Mouse (Mus musculus) c-Kit-positive CD71-positive TER-119-positive erythroid progenitor cells, embryonic 14.5 days (primary cell): Measurements from ENCODE around the gene Lrrc66.
"Not testable (repeated sequence)": the region's sequence is repeated elsewhere in the genome, so short reads cannot be mapped to it uniquely, and the experiment has no call there.

Experiments
- DNase-seq: peaks from one replicate; pipeline ENCODE4 v3.0.0-alpha.2; 2013; ENCODE audit warnings: low spot score

Lrrc66 gene

DNA sequence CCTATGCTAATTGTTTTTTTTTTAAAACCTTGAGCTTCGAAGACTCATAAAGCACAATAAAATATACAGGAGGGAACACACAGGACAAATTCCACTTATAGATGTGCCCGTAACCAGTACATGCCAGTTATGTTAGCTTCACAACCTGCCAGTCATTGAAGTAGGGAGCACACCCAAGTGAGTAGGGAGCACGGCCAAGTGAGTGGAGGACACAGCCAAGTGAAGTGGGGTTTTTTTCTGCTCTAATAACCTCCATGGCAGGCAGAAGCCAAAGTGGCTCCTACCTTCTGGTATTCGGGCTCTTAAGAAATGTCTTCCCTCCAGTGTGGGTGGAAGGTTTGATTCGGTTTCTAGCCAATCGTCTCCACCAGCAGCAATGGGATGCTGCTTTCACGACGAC lies 19.0 kb downstream of the Lrrc66 start:
- no peak for DNase-seq

DNA sequence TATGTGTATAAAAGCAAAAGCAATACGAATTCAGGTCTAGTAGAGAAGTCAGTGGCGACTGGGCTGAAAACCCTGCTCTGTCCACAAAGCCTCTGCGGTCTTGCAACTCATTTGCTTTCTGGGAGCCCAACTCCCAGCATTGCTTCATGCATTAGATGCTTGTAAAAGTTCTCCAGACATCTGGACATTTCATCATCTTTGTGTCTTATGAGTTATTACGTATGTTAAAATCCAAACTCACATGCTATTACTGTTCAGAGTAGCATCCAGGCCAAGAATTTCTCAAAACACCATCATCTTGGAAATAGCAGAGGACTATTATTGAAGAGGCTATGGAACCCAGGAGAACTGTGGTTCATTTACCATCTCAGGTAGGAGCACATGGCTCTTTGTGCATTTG lies 21.3 kb downstream of the Lrrc66 start:
- no peak for DNase-seq

DNA sequence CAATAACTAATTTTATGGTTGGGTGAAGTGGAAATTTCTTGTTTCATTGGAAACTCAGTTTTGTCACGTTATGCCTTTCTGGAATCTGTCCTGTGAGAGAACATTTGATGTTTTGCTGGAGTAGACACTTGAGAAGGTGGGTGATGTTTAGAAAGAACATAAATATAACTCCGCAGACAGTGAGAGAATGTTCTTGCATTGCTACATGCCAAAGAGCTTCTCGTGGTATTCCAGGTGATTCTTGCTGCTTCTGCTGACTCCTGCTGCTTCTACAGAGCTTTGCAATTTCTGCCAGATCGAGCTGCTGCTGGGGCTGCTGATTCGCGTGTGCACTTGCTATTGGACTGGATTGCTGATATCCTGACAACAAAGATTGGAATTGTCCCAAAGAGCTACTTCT lies 27.4 kb downstream of the Lrrc66 start:
- no peak for DNase-seq

DNA sequence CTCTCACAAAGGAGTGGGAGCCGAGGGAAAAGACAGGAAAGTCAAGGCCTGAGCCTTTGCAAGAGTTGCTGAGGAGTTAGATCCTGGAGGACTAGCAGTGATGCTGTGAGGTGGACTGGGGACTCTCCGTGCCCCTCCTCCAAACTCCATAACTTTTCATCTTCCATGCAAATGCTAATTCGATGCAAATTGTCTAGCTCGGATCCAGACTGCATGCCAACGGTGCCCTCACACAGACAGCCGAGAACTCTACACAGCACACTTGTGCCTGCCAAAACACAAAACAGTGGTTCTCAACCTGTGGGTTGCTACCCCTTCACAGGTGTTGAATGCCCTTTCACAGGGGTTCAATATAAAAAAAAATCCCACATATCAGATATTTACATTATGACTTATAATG lies 27.8 kb downstream of the Lrrc66 start:
- no peak for DNase-seq

DNA sequence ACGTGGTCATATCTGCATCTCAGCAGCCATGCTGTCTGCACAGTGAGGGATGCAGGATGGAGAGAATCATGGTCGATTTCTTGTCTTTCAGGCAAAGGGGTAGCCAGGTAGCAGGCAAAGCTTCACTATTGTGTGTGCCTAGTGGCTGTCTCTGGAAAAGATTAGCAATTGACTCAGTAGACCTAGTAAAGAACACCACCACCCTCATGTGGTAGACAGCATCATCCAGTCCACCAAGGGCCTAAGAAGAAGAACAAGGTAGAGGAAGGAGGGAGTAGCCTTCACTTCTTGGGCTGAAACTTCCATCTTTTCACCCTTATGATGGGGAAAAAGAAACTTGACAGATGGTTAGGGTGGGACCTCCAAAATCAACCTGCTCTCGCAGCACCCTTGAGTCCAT lies 29.5 kb downstream of the Lrrc66 start:
- no peak for DNase-seq

DNA sequence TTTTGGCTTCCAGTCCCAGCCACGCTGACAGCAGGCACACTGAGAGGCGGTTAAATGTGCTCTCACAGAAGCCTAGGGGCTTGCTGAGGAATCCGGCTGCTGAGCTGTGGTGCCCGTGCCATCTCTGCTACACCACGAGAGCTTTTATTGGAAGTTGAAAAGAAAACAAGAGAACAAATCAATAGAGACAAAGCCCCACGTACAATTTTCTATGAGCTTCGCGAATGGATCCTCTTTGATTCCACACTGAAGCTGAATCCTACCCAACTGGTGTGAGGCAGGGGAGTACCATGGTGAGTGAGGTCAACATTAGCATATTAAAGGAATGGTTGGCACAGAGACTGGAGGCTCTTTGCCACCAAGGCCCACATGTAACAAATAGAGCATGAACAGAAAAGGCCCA lies 31.0 kb downstream of the Lrrc66 start:
- no peak for DNase-seq

DNA sequence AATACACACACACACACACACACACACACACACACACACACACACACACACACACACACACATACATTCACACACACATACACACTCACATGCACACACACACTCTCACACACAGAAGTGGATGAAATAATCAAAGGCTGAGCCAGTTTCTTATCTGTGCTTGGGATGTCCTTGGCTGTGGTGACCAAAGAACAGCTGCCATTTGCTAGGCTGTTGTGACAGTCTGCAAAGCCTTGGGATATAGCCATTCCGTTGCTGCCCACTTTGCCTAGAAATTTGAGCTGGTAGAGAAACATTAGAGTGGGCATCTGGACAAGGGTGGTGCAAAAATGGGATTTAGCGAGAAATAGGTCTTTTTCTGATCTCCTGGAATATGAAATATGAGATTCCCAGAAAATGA lies 32.3 kb downstream of the Lrrc66 start:
- DNase-seq, result no peak

DNA sequence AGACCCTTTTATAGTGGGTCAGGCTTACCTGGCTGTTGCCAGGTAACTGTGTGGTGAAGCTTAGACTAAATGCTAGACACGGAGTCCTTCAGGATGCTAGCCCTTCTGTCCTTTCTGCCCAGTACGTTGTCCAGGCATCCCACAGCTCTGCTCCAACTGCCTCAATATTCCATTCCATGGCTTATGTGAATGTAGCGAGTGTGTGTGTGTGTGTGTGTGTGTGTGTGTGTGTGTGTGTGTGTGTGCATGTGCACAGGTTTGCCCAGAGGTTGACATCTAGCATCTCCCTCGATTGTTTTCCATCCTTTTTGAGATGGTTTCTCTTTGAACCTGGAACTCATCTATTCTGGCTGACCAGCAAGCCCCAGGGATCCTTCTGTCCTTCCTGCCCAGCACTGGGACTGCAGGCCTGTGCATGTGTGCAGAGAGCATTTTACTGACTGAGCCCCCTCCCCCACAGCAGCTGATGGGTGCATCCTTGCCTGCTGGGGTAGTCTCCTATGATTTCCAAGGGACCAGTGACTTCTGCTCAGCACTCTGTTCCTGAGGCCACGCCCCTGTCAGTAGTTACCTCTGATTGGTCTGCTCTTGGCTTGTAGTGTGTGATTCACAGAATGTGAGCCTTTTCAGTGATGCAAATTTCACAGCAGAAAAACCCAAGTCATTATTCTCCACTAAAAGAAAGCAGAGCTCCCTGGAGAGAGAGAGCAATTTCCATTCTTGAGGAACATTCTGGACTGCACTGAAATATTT lies 33.2 kb downstream of the Lrrc66 start:
- DNase-seq, result no peak

DNA sequence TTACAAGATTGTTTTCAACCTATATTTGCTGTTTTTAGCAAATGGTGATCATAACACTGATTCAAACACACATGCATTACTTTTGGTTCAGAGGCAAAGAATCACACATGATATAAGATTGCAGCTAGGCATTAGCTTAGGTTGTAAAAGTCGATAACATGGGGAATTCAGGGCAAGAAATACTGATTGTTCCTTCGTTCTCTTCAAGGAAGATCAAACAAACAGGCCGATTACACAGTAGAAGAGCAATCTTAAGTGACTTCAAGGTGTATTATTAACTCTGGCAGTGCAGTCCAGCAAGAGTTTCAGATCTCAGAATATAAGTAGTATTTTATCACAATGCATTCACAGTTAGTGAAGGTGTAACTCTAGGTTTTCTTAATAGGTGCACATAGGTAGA lies 45.2 kb downstream of the Lrrc66 start:
- no peak for DNase-seq

DNA sequence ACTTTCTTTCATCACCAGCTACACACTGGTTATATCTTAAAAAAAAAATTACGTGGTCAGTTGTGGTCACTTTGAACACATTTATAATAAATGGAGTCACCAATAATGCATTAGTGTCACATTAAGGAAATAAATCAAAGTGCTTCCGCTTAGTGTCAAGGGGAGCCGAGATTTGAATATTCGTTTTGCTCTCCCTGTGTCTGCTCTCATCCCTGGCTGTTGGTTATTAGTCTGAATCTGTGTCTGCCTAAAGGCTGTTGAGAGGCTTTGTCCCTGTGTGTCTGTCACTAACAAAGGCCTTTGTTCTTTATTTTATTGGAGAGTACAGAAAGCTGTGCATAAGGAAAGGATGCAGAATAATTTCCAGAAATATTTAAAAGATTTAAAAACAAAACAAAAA lies 45.7 kb downstream of the Lrrc66 start:
- no peak for DNase-seq

DNA sequence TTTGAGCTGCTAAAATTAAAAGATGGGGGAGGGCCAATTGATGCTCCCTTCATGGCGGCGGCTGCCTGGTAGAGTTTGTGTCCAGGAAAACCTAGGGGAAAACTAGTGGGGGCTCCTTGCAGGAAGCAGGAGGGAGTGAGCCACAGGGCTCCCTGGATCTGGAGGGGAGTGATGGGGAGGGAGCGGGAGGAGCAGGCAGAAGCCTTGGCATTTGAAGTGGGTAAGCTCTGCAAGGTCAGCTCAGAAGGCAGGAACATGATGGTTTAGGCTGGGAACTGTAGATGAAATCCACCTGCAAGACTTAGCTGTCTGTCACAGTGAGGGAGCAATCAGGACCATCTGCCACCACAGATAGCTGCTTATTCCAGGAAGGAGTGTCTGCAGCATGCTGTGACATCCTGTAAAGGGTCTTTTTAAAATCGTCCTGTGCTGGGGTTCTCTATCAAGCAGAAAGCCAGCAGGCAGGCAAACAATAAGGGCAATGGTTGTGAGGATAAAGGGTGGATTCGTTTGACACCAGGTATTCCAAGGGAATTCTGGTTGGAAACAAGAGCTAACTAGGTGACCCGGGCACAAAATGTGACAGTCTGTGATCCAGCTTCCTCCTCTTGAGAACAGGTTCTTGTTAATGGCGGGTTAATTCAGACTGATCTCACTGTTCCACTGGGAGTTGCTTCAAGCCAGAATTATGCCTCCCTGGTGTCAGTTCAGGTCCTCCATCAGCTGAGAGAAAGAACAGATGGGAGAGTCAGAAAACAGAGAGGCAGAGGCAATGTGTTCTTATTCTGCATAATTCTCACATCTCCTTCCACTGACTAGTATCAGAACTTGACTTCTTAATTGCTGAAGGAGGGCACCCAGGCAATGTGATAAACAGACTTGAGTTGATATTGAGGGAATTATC lies 46.9 kb downstream of the Lrrc66 start:
- no peak for DNase-seq

DNA sequence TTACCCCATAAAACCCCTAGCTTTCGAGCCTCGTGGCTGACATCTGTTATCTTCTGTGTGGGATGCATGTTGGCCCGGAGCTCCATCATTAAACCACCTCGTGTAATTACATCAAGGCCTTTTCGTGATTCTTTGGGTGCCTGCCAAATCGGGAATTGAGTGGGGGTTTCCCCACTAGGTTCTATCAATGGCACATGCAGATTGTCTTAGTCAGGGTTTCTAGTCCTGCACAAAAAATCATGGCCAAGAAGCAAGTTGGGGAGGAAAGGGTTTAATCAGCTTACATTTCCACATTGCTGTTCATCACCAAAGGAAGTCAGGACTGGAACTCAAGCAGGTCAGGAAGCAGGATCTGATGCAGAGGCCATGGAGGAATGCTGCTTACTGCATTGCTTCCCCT lies 48.3 kb downstream of the Lrrc66 start:
- DNase-seq, result not testable (repeated sequence)

DNA sequence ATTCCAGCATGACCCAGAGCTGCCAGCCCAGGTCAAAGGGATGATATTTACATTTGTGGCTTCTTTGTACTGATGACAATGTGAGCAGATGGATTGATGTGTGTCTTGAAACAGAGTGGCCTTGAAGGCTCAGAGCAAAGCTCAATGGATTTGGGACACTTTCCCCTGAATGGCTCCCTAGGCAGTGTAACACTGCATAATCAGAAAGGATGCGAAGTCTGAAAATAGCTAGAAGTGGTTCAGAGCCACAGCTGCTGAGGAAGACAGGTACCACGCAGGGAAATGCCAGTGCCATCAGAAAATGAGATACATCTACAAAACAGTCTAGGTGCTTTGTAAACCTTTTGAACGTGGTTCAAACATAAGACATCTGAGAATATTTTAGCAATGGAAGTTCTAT lies 54.2 kb downstream of the Lrrc66 start:
- DNase-seq, result no peak

DNA sequence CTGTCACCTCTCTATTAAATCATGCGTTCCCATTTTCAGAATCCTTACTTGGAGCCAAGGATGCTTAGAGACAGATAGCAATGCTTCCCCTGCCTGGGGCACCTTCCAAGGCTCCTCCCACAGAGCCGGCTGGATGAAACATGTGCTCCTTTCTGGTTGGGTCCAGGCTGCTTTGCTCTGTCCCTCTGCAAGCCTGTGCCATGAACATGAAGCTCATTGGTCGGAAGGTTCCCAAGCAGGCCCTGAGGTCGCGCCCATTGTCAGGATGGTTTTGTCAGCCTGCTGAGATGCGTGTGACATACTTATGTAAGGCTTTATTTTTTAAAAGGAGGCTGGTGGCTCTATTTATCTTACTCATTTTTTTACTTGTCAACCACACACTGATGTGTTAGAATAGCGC lies 55.6 kb downstream of the Lrrc66 start:
- DNase-seq, result no peak

DNA sequence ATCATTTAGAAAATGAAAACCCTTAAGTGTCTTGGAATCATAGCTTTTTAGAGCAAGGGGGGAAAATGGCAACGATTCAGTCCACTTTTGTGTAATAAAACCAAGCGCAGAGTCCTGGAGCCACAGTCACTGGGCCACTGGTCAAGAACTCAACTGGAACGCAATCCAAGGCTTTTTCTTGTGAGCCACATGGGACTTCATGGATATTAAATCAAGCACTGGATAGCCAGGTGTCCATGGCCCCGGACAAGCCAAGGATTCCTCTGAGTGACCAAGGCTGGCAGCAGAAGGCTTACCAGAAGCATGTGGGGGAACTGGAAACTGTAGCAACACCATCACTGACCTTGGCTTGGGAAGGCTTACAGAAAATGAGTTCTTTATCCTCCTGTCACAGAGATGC lies 57.7 kb downstream of the Lrrc66 start:
- DNase-seq, result no peak

DNA sequence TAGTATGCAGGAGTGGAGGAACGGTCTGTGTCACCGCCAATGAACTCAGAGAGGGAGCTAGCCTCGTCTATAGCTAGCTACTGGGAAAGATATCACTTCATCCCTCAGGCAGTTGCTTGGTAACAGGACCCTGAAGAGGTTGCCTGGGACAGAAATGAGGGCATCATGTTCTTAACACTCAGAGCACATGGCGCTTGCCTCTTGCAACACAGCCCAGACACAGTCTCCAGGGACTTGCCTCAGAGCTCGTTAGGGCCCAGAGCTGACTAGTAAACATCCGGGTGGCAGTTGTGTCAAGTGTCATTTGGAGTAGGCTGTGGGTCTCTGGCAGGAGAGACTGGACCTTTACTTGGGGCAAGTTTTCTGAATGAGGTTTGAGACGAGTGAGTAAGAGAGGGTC lies 58.5 kb downstream of the Lrrc66 start:
- DNase-seq, result no peak

DNA sequence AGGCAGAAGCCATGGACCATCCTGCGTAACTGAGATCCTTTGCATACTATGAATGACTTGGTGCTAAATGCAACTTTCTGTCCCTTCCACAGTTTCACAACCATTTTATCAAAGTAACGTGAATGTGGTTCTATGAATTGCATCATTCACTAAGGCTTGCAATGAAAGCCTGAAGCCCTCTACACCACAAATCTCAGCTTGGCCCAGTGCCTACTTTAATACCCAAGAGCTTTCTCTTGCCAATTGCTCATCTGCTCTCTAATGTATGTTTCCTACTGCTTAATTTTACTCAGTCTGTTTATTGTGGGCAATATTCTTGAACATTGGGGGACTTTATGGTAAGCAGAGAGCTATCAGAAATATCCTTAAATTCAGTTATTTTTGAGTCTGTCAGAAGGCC lies 59.5 kb downstream of the Lrrc66 start:
- no peak for DNase-seq

DNA sequence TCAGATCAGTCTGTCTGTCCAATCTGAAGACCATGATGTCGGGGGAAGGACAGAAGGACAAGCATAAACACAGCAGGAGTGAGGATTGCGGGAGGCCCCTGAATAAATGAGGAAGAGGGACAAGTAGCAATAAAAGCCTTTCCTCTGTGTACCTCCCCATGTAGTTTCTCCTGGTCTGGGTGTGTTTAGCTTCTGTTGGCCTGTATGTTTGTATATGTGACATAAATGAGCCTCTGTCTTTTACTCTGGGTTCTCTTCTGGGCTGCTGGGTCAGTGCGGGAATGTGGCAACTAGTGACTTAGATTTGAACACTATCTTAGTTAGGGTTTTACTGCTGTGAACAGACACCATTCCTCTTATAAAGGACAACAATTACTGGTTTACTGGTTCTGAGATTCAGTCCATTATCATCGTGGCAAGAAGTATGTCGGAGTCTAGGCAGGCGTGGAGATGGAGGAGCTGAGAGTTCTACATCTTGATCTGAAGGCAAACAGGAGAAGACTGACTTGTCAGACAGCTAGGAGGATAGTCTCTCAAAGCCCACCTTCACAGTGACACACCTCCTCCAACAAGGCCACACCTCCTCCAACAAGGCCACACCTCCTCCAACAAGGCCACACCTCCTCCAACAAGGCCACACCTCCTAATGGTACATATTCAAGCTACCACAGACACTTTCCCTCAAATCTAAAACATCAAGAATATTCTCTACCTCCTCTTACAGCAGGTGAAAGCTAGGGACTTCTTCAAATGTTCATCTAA lies 60.8 kb downstream of the Lrrc66 start:
- no peak for DNase-seq

DNA sequence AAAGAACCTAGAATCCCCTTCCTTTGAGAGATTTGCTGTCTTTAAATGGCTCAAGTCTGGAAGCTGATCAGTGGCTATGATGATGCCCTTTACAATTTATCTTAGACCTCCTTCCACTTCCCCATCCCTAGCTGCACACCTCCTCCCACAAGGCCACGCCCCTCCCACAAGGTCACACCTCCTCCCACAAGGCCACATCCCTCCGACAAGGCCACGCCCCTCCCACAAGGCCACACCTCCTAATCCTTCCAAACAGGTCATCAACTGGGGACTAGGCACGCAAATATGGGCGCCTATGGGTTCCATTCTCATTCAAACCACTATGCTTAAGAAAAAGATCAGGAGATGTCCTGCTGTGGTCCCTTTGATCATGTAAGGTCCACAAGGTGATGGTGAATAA lies 63.1 kb downstream of the Lrrc66 start:
- DNase-seq, result no peak

DNA sequence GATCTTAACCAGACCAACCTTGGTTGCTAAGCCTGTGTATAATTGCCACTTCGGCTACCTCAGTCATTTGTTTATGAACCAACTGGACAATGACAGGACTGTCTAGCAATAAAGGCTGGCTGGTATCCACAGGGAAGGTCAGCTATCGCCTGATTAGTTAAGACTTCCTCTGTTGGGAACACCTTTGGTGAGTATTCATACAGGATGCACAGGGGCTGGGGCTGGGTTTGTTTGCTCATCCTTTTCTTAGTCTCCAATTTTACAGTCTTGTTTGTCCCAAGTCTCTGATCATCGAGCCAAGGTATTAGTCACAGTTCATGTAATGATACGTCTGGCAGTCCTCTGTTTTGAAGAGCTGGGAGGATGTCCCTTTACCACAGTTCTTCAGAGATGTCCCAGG lies 65.4 kb downstream of the Lrrc66 start:
- DNase-seq, result no peak

DNA sequence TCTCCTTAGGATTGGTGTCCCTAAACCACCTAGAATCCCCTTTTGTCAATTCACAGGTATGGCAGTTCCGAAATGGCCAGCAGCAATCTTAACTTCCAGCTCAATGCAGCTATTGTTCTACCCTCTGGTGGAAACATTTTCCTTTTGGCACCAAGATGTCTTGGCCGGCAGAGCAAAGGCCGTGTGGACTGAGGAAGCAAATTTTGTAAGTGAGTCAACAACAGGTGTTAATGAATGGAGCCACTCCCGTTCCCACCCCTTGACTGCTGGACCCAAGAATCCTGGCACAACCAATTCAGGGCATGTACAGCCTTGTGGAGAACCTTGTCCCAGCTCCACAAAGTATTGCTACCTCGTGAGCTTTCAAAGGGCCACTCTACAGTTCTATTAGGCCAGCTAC lies 66.2 kb downstream of the Lrrc66 start:
- no peak for DNase-seq

DNA sequence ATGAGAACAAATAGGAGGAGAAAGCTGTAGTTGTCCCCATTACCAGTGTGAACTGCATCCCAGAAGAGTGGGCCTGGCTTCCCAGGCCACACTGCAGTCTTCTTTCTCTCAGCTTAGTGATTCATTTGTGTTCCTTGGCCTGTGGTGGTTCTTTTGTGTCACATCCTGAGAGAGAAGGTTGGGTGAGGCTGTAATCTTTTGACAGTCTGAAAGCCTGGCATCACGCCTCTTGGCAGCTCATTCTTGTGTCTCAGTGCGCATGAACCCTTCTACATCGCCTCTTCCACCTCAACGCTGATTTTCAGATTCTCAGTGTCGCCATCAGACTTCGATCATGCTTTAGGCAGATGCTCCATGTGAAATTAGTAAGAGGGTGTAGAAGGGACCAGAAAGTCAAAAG lies 68.3 kb downstream of the Lrrc66 start:
- no peak for DNase-seq

DNA sequence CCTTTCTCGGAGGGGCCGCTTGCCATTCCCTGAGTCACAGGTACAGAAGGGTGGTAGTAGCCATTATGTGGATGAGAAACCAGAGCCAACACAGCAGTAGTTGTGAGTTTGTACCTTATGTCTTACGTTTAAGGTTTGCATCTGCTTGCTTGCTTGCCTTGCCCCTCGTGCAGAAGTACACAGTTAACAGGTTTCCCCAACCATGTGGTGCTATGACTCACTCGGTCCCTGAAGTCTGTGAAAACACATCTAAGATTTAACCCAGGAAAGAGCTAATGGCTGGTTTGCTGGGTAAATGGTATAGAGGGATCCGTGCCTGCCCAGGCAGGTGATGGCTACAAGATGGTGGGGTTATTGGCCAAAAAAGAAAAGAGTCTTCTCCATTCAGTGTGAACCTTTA lies 73.6 kb downstream of the Lrrc66 start:
- DNase-seq, result no peak
